Mouse (Mus musculus) liver, embryonic 13.5 days (tissue): Measurements from ENCODE around the gene Gm5129. TPM values are rescaled to one million over a fixed set of nuclear protein-coding genes. Genes with fewer than 3 reads are reported as not detected.

Source experiments
- ATAC-seq: fragments of 200-750 bp; cut with Nextera tagmentation; 2 replicates; pipeline ENCODE4 v1.8.0; 2017; ENCODE audit warnings: low read depth, mild to moderate bottlenecking, moderate number of reproducible peaks, moderate library complexity
- DNase-seq: peaks from one replicate; pipeline ENCODE4 v3.0.0; 2022
- H3K27ac ChIP-seq: fragments of 300-500 bp; sonication (generic); 2 replicates; pipeline ENCODE4 v1.5.1; 2015; ENCODE audit warnings: moderate library complexity, mild to moderate bottlenecking, inconsistent platforms
- H3K27me3 ChIP-seq: fragments of 300-500 bp; sonication (generic); 2 replicates; pipeline ENCODE4 v1.6.1; 2015; ENCODE audit warnings: mild to moderate bottlenecking, inconsistent platforms
- H3K36me3 ChIP-seq: fragments of 300-500 bp; sonication (generic); 2 replicates; pipeline ENCODE4 v1.6.1; 2015; ENCODE audit warnings: mild to moderate bottlenecking, inconsistent platforms
- H3K4me1 ChIP-seq: fragments of 300-500 bp; sonication (generic); replicated peaks from 2 replicates; pipeline ENCODE4 v1.6.1; 2015; ENCODE audit warnings: inconsistent platforms
- H3K4me2 ChIP-seq: fragments of 300-500 bp; sonication (generic); 2 replicates; pipeline ENCODE4 v1.6.1; 2015; ENCODE audit warnings: inconsistent platforms, mild to moderate bottlenecking, moderate library complexity
- H3K4me3 ChIP-seq: fragments of 300-500 bp; sonication (generic); replicated peaks from 2 replicates; pipeline ENCODE4 v1.5.1; 2015; ENCODE audit warnings: mild to moderate bottlenecking, inconsistent platforms
- H3K9ac ChIP-seq: fragments of 300-500 bp; sonication (generic); 2 replicates; pipeline ENCODE4 v1.6.1; 2015; ENCODE audit warnings: mild to moderate bottlenecking, inconsistent platforms
- H3K9me3 ChIP-seq: fragments of 300-500 bp; sonication (generic); replicated peaks from 2 replicates; pipeline ENCODE4 v1.6.1; 2016; ENCODE audit warnings: inconsistent platforms
- WGBS: fragments of 180-500 bp; shearing (Covaris S2); methylation state at CpG from one replicate; pipeline ENCODE4 v1.1.7; 2015; ENCODE audit not compliant: insufficient replicate concordance; 5-methylcytosine and 5-hydroxymethylcytosine counted together
- polyA plus RNA-seq: library from polyadenylated mRNA; unstranded; fragments of >200 nt; fragmentation: Nextera tagmentation; extraction: Ambion mirVana; gene quantifications from 2 replicates; pipeline ENCODE4 v1.2.1, GENCODE M21; 2015

Gm5129 gene
- polyA plus RNA-seq, 1 experiment from 2014 or later: not detected

DNA sequence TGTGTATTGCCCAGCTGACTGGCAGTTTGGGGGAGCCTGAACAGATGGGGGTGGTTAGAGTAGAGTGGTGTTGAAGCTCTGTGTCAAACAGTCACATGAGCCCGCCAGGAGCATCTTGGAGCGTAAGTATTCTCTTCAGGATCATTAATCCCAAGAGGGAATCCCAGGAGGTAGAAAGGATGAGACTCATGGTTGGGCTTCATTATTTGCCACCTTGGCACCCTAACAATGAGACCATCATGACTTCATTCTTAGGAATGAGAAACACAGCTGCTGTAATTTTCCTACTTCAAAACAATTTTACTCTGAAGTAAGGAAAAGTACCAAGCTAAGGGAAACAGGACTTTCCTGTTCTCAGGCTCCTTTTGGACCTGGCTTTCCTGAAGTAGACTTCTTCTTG lies 10.4 kb downstream of the Gm5129 start:
- H3K9ac ChIP-seq: no peak overlapping the region
- H3K4me1 ChIP-seq: no peaks in the 10 kb centered on the region
- DNase-seq: no peak
- H3K4me3 ChIP-seq: no peak overlapping the region
- ATAC-seq: no peak
- H3K27ac ChIP-seq: no peak overlapping the region
- H3K9me3 ChIP-seq: no peaks in the 10 kb centered on the region
- H3K27me3 ChIP-seq: no peaks in the 10 kb centered on the region
- no peaks in the 10 kb centered on the region for H3K36me3 ChIP-seq
- no peak overlapping the region for H3K4me2 ChIP-seq
- WGBS: 59% methylated on average over 2 of the region's 2 CpGs

DNA sequence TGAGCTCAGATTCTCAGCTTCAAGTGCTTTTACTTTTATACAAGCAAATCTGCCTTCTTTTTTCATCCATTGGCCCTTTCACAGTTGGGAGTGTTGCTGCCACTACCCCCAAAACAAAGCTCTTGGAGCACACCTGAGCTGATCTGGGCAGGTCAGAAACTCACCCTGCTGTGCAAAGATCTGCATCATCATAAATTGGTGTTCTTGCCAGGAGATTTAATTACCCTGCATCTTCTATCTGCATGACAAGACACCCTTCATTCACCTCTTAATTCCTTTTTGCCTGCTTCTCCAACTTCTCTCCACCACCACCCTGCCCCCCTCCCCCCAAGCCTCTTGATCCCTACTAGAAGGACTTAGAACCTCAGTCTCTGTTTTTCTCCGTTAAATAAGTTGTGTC lies 14.6 kb downstream of the Gm5129 start:
- ATAC-seq (no peak), DNase-seq (no peak)
- H3K36me3 ChIP-seq: no peaks in the 10 kb centered on the region
- no peaks in the 10 kb centered on the region for H3K27me3 ChIP-seq
- no peak overlapping the region for H3K9ac ChIP-seq
- no peaks in the 10 kb centered on the region for H3K9me3 ChIP-seq
- 28% methylated on average over 1 of the region's 1 CpGs for WGBS
- H3K4me3 ChIP-seq: no peak overlapping the region
- H3K27ac ChIP-seq: no peak overlapping the region
- H3K4me1 ChIP-seq: no peaks in the 10 kb centered on the region
- no peak overlapping the region for H3K4me2 ChIP-seq

DNA sequence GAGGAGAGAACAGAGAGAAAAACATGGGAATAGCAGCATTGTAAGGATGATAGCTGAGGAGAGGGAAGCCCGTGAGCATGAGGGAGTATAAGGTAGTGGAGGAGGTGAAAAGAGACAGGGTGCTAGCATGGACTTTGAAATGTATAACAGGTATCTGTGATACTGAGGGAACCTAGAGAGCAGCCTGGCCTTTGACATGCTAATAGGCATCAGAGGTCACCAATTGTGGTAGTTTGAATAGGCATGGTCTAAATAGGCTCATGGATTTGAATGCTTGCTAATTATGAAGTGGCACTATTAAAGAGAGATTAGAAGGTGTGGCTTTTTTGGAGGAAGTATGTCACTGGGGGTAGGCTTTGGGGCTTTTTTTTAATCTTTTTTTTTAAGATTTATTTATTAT lies 22.8 kb downstream of the Gm5129 start:
- ATAC-seq: no peak
- WGBS: 37% methylated on average over 1 of the region's 1 CpGs

DNA sequence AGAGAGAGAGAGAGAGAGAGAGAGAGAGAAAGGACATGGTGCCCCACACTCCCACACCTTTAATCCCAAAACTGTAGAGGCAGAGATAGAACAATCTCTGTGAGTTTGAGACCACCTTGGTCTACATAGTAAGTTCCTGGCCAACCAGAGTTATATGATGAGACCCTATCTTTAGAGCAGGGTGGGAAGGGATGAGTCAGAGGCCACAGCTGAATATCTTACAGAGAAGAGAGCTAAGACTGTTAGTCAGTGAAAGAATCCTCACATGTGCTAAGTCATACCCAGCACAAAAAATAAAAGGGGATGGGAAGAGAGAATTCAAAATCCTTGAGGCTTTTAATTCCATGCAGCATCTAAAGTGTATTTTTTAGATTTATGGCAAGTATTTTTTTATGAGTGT lies 24.1 kb downstream of the Gm5129 start:
- Histone ChIP-seq H3K4me1 (no peaks in the 10 kb centered on the region), H3K27ac (no peak overlapping the region), H3K36me3 (no peaks in the 10 kb centered on the region), H3K9ac (no peak overlapping the region), H3K4me3 (no peak overlapping the region), H3K27me3 (no peaks in the 10 kb centered on the region), H3K9me3 (no peaks in the 10 kb centered on the region), H3K4me2 (no peak overlapping the region)
- DNase-seq: no peak
- ATAC-seq: no peak

More for the DNA sequence above, 22.8 kb downstream of the Gm5129 start:
- H3K9ac ChIP-seq: no peak overlapping the region
- H3K27ac ChIP-seq: no peak overlapping the region
- no peak overlapping the region for H3K4me2 ChIP-seq
- no peak overlapping the region for H3K4me3 ChIP-seq
- no peak for DNase-seq
- no peaks in the 10 kb centered on the region for H3K9me3 ChIP-seq
- no peaks in the 10 kb centered on the region for H3K4me1 ChIP-seq
- H3K36me3 ChIP-seq: no peaks in the 10 kb centered on the region
- no peaks in the 10 kb centered on the region for H3K27me3 ChIP-seq

DNA sequence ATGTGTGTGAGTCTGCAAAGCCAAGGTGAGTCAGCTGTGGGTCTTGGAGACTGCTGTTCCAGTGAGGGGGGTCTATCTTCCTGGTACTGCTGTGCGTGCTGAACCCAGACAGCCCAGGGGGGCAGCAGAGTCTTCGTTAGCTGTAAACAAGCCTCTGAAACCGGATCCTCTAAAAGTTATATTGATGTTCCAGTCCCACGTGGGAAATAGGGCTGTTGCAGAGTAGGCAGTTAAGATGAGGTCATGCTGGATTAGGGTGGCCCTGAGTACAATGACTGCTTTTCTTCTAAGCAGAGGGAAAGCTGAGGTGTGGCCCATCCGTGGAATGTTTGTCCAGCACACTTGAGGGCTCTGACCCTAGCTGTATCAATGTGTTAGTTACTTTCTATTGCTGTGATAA lies 27.5 kb downstream of the Gm5129 start:
- no peak for ATAC-seq
- DNase-seq: no peak
- H3K36me3 ChIP-seq: no peaks in the 10 kb centered on the region
- no peak overlapping the region for H3K9ac ChIP-seq
- no peaks in the 10 kb centered on the region for H3K9me3 ChIP-seq
- no peaks in the 10 kb centered on the region for H3K4me1 ChIP-seq
- no peak overlapping the region for H3K27ac ChIP-seq
- 40% methylated on average over 5 of the region's 5 CpGs for WGBS
- no peaks in the 10 kb centered on the region for H3K27me3 ChIP-seq
- no peak overlapping the region for H3K4me3 ChIP-seq
- no peak overlapping the region for H3K4me2 ChIP-seq

DNA sequence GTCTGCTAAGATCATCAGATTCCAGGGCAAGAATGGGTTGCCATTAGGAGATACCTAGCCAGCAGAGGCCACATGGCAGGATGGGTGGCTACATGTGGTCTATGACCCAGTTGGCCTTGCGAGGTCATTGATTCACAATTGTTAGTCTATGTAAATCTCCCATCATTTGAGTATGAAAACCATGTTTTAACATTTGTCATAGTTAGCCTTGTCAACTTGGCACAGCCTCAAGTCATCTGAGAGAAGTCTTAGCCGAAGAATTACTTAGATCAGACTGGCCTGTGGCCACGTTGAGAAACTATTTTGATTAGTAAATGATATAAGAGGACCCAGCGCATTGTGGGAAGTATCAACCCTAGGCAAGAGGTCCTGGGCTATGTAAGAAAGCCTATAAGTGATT lies 28.5 kb downstream of the Gm5129 start:
- Histone ChIP-seq H3K9ac (no peak overlapping the region), H3K9me3 (no peaks in the 10 kb centered on the region), H3K4me2 (no peak overlapping the region), H3K27ac (no peak overlapping the region), H3K4me3 (no peak overlapping the region), H3K4me1 (no peaks in the 10 kb centered on the region), H3K27me3 (no peaks in the 10 kb centered on the region), H3K36me3 (no peaks in the 10 kb centered on the region)
- DNase-seq: no peak
- ATAC-seq: no peak
- 60% methylated on average over 4 of the region's 4 CpGs for WGBS

DNA sequence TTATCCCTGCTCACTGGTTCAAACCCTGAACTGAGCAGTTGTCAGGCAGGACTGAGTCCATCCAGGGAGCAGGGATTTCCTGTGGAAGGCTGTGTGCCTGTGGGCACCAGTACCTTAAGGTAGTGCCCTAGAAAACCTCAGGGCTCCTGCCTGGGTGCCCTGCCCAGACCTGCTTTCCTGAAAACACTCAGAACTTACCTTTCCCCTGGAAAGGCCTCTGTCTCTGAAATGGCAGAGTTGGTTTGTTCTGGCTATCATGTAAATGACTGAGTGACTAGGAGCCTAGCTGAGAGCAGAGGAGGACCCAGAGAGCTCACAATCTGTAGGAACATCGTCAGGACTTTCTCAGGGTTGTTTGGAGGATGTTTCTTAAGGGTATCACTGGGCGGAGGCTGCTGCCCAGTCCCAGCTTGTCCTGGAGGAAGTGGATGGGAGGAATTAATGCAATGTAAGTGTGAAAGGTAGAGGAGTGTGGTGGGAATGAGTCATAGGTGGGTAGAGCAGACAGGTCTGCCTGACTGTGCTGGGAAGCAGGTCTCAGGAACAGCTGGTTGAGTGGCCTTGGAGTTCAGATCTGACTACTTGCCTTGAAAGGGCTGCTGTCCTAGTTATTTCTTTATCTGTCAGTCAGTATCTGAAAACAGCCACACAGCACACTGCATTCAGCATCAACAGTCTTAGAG lies 36.1 kb downstream of the Gm5129 start:
- H3K4me2 ChIP-seq: no peak overlapping the region
- H3K36me3 ChIP-seq: no peaks in the 10 kb centered on the region
- no peak overlapping the region for H3K4me3 ChIP-seq
- no peak overlapping the region for H3K9ac ChIP-seq
- DNase-seq (no peak), ATAC-seq (no peak)
- no peaks in the 10 kb centered on the region for H3K4me1 ChIP-seq
- H3K27ac ChIP-seq: no peak overlapping the region
- WGBS: 63% methylated on average over 2 of the region's 2 CpGs
- no peaks in the 10 kb centered on the region for H3K9me3 ChIP-seq
- no peaks in the 10 kb centered on the region for H3K27me3 ChIP-seq

DNA sequence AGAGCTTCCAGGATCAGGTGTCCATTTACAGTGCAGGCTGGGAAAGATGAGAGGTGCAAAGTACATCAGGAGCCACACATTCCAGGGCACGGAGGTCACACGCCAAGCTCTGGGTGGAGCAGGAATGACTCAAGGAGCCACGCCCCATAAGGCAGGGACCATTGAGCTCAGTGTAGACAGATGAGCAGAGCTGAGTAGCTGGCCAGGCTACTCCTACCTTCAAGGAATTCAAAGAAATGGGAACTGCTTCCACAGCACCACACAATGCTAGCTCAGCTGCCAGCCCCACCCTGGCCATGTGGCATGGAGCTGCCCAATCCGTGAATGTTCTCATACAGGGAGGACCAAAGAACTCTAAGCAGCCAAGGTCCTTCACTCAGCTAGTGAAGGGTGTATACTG lies 37.2 kb downstream of the Gm5129 start:
- no peaks in the 10 kb centered on the region for H3K27me3 ChIP-seq
- no peak overlapping the region for H3K4me2 ChIP-seq
- DNase-seq: no peak
- H3K27ac ChIP-seq: no peak overlapping the region
- H3K9me3 ChIP-seq: no peaks in the 10 kb centered on the region
- ATAC-seq: no peak
- H3K4me1 ChIP-seq: no peaks in the 10 kb centered on the region
- no peaks in the 10 kb centered on the region for H3K36me3 ChIP-seq
- no peak overlapping the region for H3K4me3 ChIP-seq
- WGBS: 66% methylated on average over 4 of the region's 4 CpGs
- H3K9ac ChIP-seq: no peak overlapping the region

DNA sequence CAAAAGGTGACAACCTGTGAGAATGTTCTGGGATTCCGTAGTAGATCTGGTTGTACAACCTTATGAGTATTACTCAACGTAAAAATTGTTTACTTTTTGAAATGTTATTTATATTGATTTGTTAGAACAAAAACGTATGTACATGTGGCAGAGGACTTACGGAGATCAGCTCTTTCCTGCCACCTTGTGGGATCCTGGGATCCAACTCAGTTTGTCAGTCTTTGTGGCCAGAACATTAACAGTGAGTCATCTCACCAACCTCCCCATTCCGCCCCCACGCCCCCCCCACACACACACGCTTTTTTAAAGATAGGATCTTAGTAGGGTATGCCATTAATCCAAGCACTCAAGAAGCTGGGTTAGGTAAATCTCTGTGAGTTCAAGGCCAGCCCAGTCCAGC lies 47.4 kb downstream of the Gm5129 start:
- no peaks in the 10 kb centered on the region for H3K9me3 ChIP-seq
- no peak for DNase-seq
- 52% methylated on average over 7 of the region's 7 CpGs for WGBS

DNA sequence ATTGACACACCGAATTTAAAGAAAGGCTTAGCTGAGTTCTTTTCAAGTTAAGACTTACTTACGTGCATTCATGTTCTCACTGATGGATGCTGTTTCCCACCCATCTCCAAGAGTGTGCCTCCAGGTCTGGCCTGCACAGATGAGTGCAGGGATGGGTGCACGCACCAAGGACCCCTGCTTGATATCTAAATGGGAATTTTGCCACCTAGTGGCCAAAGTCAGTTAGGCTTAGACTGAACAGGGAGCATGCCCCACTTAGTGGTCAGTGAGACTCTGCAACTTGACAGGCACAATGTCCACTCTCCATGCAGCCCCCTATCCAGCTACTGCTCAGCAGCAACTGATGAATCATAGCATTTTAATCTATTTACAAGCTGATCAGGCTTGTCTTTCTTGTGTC lies 48.1 kb downstream of the Gm5129 start:
- Histone ChIP-seq H3K4me1 (no peaks in the 10 kb centered on the region), H3K9me3 (no peaks in the 10 kb centered on the region), H3K4me3 (no peak overlapping the region), H3K36me3 (no peaks in the 10 kb centered on the region), H3K27me3 (no peaks in the 10 kb centered on the region), H3K27ac (no peak overlapping the region), H3K4me2 (no peak overlapping the region), H3K9ac (no peak overlapping the region)
- 43% methylated on average over 3 of the region's 3 CpGs for WGBS
- DNase-seq: peak; percentile 7
- no peak for ATAC-seq

More for the DNA sequence above, 47.4 kb downstream of the Gm5129 start:
- Histone ChIP-seq H3K27me3 (no peaks in the 10 kb centered on the region), H3K4me2 (no peak overlapping the region), H3K9ac (no peak overlapping the region), H3K4me3 (no peak overlapping the region), H3K36me3 (no peaks in the 10 kb centered on the region), H3K27ac (no peak overlapping the region), H3K4me1 (no peaks in the 10 kb centered on the region)
- no peak for ATAC-seq
